Mouse (Mus musculus): ENCODE measurements around the gene Amn1. TPM values are rescaled to one million over a fixed set of nuclear protein-coding genes. Genes with fewer than 3 reads are reported as not detected.

The Amn1 gene
- polyA plus RNA-seq, 1 experiment from 2014 or later, result 24.1 TPM

- no peak overlapping the region for H3K4me2 ChIP-seq
- 89% methylated on average over 2 of the region's 2 CpGs for WGBS
- H3K27me3 ChIP-seq, result no peaks in the 10 kb centered on the region
- no peak overlapping the region for H3K27ac ChIP-seq
- H3K4me1 ChIP-seq, result no peaks in the 10 kb centered on the region
- ATAC-seq (ENCODE audit: insufficient number of reproducible peaks, low FRiP score, low TSS enrichment, low read depth), result no peak
- H3K36me3 ChIP-seq, result peaks cover 25% of the 10 kb centered on the region
- H3K4me3 ChIP-seq, result no peak overlapping the region
- H3K9me3 ChIP-seq, result no peaks in the 10 kb centered on the region
- no peak overlapping the region for H3K9ac ChIP-seq
These were observed 36.4 kb downstream of the Amn1 start for GRCm38 (mm10) chr6:149152119-149152518.

- Histone ChIP-seq H3K4me3 (no peak overlapping the region), H3K36me3 (peaks cover 28% of the 10 kb centered on the region), H3K4me2 (no peak overlapping the region), H3K27ac (no peak overlapping the region), H3K9ac (no peak overlapping the region), H3K9me3 (no peaks in the 10 kb centered on the region), H3K27me3 (no peaks in the 10 kb centered on the region), H3K4me1 (no peaks in the 10 kb centered on the region)
- 86% methylated on average over 7 of the region's 7 CpGs for WGBS
- ATAC-seq (ENCODE audit: insufficient number of reproducible peaks, low FRiP score, low TSS enrichment, low read depth), result no peak
These were observed 39.9 kb downstream of the Amn1 start for GRCm38 (mm10) chr6:149148436-149149229.

DNA sequence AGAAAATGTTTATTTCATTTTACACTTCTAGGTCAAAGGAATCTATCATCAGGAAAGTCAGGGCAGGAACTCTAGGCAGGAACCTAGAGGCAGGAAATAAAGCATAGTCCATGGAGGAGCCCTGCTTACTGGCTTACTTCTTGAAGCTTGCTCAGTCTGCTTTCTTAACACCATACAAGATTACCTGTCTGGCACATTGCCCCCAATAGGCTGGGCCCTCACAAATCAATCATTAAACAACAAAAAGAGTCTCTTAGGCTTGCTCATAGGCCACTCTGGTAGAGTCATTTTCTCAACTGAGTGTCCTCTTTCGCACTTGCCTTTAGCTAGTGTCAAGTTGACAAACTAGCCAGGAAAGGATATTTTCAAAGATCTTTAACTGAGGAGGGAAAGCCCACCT is 43.4 kb downstream of the Amn1 start:
- Histone ChIP-seq H3K27me3 (no peaks in the 10 kb centered on the region), H3K4me2 (no peak overlapping the region), H3K9me3 (no peaks in the 10 kb centered on the region), H3K27ac (no peak overlapping the region), H3K4me1 (peaks cover 8% of the 10 kb centered on the region), H3K36me3 (peaks cover 15% of the 10 kb centered on the region; the same call in 1 of the 2 replicates), H3K9ac (no peak overlapping the region), H3K4me3 (no peak overlapping the region)
- 97% methylated on average over 1 of the region's 1 CpGs for WGBS
- ATAC-seq (ENCODE audit: insufficient number of reproducible peaks, low FRiP score, low TSS enrichment, low read depth), result no peak

- no peaks in the 10 kb centered on the region for H3K27me3 ChIP-seq
- WGBS, result 5% methylated on average over 36 of the region's 36 CpGs
- peak overlapping the region; percentile 47 for H3K4me3 ChIP-seq
- H3K4me1 ChIP-seq, result peaks cover 8% of the 10 kb centered on the region
- H3K27ac ChIP-seq, result peak overlapping the region; percentile 64
- H3K9me3 ChIP-seq, result no peaks in the 10 kb centered on the region
- ATAC-seq (ENCODE audit: insufficient number of reproducible peaks, low FRiP score, low TSS enrichment, low read depth), result peak; percentile 88
- H3K9ac ChIP-seq, result peak overlapping the region; percentile 26; the same call in 1 of the 2 replicates
- H3K36me3 ChIP-seq, result peaks cover 11% of the 10 kb centered on the region; the same call in 1 of the 2 replicates
- peak overlapping the region; percentile 62 for H3K4me2 ChIP-seq
These were observed 46.9 kb downstream of the Amn1 start for GRCm38 (mm10) chr6:149141393-149142173.

- WGBS, result 75% methylated on average over 1 of the region's 1 CpGs
- Histone ChIP-seq H3K4me1 (peaks cover 8% of the 10 kb centered on the region), H3K27ac (no peak within 1 kb of the TSS), H3K9me3 (no peaks in the 10 kb centered on the region), H3K4me2 (no peak within 1 kb of the TSS), H3K4me3 (no peak within 1 kb of the TSS), H3K27me3 (no peaks in the 10 kb centered on the region), H3K9ac (no peak within 1 kb of the TSS), H3K36me3 (peaks cover 6% of the 10 kb centered on the region; the same call in 1 of the 2 replicates)
- no peak for ATAC-seq (ENCODE audit: insufficient number of reproducible peaks, low FRiP score, low TSS enrichment, low read depth)
These were observed 49.0 kb downstream of the Amn1 start, which contains the start of gene Etfbkmt for GRCm38 (mm10) chr6:149139471-149139870. TSS of gene Etfbkmt (plus strand) at chr6:149139849.

DNA sequence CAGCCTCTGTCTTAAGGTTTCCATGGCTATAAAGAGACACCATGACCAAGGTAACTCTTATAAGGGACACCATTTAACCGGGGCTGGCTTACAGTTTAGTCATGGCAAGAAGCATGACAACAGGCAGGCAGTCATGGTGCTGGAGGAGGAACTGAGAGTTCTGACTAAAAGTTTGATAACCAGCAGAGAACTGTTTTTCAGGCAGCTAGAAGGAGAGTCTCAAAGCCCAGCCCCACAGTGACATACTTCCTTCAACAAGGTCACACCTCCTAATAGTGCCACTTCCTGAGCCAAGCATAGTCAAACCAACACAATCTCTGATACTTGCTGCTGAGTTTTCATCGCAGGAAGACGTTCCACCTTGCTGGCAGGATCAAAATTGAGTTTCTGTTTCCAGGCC is 49.5 kb downstream of the Amn1 start:
- H3K4me2 ChIP-seq, result no peak overlapping the region
- H3K27ac ChIP-seq, result no peak overlapping the region
- H3K4me1 ChIP-seq, result peaks cover 8% of the 10 kb centered on the region
- no peaks in the 10 kb centered on the region for H3K9me3 ChIP-seq
- ATAC-seq (ENCODE audit: insufficient number of reproducible peaks, low FRiP score, low TSS enrichment, low read depth), result no peak
- no peak overlapping the region for H3K4me3 ChIP-seq
- 0 out of 2 replicates have a peak, but pooled peaks cover 1% of the 10 kb centered on the region for H3K36me3 ChIP-seq
- WGBS, result 87% methylated on average over 3 of the region's 3 CpGs
- no peak overlapping the region for H3K9ac ChIP-seq
- H3K27me3 ChIP-seq, result no peaks in the 10 kb centered on the region

DNA sequence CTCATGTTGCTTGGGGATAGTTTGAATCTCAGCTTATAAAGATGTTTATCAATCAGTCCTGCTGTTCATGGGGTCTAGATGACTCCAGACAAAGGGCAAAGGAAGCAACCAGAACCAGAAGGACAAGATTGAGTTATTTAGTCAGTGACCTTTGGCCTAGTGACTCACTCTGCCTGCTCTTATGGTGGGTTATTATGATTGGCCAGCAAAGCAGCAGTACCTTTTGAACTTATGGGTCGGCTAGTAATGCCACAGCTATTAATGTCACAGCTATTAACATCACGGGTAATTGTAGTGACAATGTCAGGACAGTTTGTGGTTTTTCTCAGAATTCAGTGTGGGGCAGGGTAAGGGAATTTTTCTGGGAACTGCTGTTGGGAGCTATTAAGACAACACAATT is 50.6 kb downstream of the Amn1 start:
- Histone ChIP-seq H3K9ac (no peak overlapping the region), H3K4me1 (peaks cover 8% of the 10 kb centered on the region), H3K4me3 (no peak overlapping the region), H3K36me3 (no peaks in the 10 kb centered on the region), H3K27ac (no peak overlapping the region), H3K27me3 (no peaks in the 10 kb centered on the region), H3K9me3 (no peaks in the 10 kb centered on the region), H3K4me2 (no peak overlapping the region)
- ATAC-seq (ENCODE audit: insufficient number of reproducible peaks, low FRiP score, low TSS enrichment, low read depth), result no peak
- 45% methylated on average over 2 of the region's 2 CpGs for WGBS

DNA sequence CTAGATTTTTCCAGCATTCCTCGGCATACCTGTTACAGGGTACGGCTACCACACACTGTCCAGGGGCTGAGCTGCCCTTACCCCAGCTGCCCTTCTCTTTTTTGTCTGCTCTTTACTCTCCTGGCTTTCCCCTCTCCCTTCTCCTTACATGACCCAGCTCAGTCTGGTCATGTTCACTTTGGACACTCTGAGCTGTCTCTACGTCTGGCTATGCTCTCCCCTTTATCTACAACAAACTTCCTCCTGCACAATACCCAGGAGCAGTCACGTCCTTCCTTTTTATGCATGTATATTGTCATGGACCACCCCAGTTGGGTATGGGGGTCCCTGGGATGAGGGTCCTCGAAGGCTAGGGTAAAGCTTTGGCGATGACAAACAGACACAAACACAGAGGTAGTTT is 52.9 kb downstream of the Amn1 start:
- Histone ChIP-seq H3K36me3 (no peaks in the 10 kb centered on the region), H3K27ac (no peak overlapping the region), H3K27me3 (no peaks in the 10 kb centered on the region), H3K4me2 (no peak overlapping the region), H3K4me1 (no peaks in the 10 kb centered on the region), H3K4me3 (no peak overlapping the region), H3K9ac (no peak overlapping the region), H3K9me3 (no peaks in the 10 kb centered on the region)
- ATAC-seq (ENCODE audit: insufficient number of reproducible peaks, low FRiP score, low TSS enrichment, low read depth), result no peak
- 69% methylated on average over 6 of the region's 6 CpGs for WGBS

DNA sequence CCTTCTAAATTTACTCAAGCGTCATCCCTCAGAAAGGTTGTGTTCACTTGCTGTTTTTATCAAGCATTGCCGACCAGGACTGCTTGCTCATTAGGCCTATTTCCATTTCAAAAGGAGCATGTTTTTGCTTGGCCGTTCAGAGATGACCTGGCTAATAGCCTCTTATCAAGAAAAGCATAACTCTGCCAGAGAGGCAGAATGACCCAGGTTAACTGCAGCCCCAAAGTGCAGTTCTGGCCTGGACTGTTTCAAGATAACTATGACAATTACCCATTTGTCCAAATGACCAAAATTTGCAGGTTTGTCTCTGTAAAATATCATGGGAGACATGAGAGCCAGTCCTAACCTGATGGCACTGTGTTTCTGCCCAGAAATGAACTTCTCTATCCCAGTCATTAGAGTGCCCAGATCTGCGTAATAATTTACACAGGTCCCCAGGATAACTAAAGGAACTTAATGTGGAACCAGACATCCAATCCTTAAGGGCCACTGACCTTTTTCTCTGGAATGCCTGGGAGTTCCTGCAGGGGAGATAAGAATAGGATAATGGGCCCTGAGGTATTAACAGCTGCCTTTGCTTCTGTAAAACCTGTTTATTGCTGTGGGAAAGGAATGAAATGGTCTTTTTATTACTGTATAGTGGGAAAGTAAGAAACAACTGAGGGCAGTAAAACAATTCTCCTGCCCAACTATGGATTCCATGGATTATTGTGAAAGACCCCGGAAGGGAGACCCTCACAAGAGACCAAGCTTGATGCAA is 53.9 kb downstream of the Amn1 start:
- Histone ChIP-seq H3K9me3 (no peaks in the 10 kb centered on the region), H3K4me3 (no peak overlapping the region), H3K9ac (no peak overlapping the region), H3K4me1 (no peaks in the 10 kb centered on the region), H3K4me2 (no peak overlapping the region), H3K36me3 (no peaks in the 10 kb centered on the region), H3K27ac (no peak overlapping the region), H3K27me3 (no peaks in the 10 kb centered on the region)
- WGBS, result 9% methylated on average over 5 of the region's 5 CpGs
- no peak for ATAC-seq (ENCODE audit: insufficient number of reproducible peaks, low FRiP score, low TSS enrichment, low read depth)

GRCm38 (mm10) chr6:149132311-149133077 is 56.0 kb downstream of the Amn1 start:
- H3K9ac ChIP-seq, result no peak overlapping the region
- no peaks in the 10 kb centered on the region for H3K9me3 ChIP-seq
- H3K4me2 ChIP-seq, result no peak overlapping the region
- WGBS, result 30% methylated on average over 5 of the region's 5 CpGs
- H3K4me3 ChIP-seq, result no peak overlapping the region
- no peak for ATAC-seq (ENCODE audit: insufficient number of reproducible peaks, low FRiP score, low TSS enrichment, low read depth)
- no peak overlapping the region for H3K27ac ChIP-seq
- H3K36me3 ChIP-seq, result no peaks in the 10 kb centered on the region
- no peaks in the 10 kb centered on the region for H3K4me1 ChIP-seq
- H3K27me3 ChIP-seq, result no peaks in the 10 kb centered on the region

DNA sequence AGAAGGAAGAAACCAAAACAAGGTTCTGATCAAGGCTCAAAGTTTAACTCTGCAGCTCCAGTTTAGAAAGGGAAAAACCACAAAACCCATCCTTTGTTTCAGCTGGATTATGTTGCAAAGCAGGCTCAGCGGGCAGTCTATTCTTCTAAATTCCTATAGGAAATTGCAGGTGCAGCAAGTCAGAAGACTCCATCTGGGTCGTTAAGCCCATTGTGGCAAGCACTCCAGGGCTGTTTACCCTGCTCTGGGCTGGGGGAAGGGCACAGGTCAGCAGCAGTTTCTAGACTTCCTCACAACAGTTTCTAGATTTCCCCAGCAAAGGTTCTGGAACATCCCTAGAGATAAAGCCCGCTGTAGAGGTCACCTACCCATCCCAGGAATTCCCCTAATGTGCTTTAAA is 57.4 kb downstream of the Amn1 start:
- H3K9me3 ChIP-seq, result no peaks in the 10 kb centered on the region
- WGBS, result 24% methylated on average over 3 of the region's 3 CpGs
- no peaks in the 10 kb centered on the region for H3K36me3 ChIP-seq
- H3K27me3 ChIP-seq, result no peaks in the 10 kb centered on the region
- H3K4me3 ChIP-seq, result no peak overlapping the region
- no peak overlapping the region for H3K4me2 ChIP-seq
- H3K27ac ChIP-seq, result no peak overlapping the region
- no peaks in the 10 kb centered on the region for H3K4me1 ChIP-seq
- ATAC-seq (ENCODE audit: insufficient number of reproducible peaks, low FRiP score, low TSS enrichment, low read depth), result no peak
- H3K9ac ChIP-seq, result no peak overlapping the region

Data from limb, embryonic 15.5 days (tissue).